Mouse (Mus musculus) lung, adult 18-20 months (tissue): ENCODE results near the gene Dlk2.

Experiments used
- DNase-seq, 2 experiments: peaks; one replicate each; pipeline ENCODE4 v3.0.0; 2022; ENCODE audit warnings: mixed read lengths in 2 of 2

Gene Dlk2

DNA sequence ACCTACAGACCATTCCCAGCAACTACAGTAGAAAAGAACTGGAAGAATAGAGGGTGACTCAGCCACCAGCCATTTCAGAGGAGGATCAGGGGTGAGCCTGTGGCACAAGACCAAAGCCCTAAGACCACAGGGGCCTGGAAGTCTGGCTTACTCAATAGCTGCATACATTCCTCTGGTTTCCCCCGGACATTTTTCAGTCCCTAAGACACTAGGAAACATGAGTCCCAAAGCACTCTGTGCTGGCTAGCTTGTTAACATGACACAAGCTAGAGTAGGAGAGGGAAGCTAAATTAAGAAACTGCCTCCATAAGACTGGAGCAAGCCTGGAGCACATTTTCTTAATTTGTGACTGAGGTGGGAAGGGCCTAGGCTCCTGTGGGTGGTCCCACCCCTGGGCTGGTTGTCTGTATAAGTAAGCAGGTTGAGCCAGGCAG is 23.4 kb upstream of the Dlk2 start:
- no peak for DNase-seq

DNA sequence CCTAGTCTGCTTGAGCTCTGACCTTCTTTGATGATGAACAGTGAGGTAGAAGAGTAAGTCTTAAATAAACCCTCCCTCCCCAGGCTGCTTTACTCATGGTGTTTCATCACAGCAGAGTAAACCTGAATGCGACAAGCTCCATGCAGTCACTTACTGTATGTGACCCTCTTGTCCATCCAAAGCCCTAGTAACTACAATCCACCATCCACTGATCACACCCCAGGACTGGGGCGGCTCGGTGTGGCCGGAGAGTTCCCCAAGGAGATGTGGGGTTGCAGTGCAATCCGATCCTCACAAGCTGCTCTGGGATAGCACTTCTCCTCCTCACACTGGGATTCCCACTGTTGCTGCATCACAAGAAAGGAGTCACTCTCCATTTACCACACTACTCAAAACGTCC is 22.8 kb upstream of the Dlk2 start:
- DNase-seq: no peak

DNA sequence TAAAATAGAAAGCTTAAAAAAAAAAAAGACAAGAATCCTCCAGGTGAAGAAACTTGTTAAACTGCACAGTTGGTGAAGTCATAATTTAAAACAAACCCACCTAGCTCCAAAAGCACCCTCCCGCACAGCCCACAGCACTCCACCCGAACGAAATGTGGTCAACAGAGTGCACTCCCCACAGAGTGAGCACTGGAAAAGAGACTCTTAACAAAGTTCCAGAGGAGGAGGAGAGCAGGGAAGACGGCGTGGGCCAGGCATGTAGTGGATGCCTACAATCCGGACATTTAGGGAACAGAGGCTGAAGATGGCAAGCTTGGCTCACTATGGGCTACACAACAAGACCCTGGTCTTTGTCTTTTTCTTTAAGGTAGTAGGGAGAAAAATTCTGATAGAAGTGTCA is 22.2 kb upstream of the Dlk2 start:
- no peak for DNase-seq

GRCm38 (mm10) chr17:46275506-46275905 is 21.7 kb upstream of the Dlk2 start:
- DNase-seq: no peak

- DNase-seq: no peak
Measured at GRCm38 (mm10) chr17:46277586-46277985, 19.6 kb upstream of the Dlk2 start.

- DNase-seq: no peak
Measured at GRCm38 (mm10) chr17:46278011-46278765, 19.0 kb upstream of the Dlk2 start.

- peak; percentile 82 to 88 for DNase-seq
Measured at GRCm38 (mm10) chr17:46282483-46283123, 14.6 kb upstream of the Dlk2 start, which contains the start of gene Tjap1. Tjap1 (minus strand) TSS chr17:46283026.

DNA sequence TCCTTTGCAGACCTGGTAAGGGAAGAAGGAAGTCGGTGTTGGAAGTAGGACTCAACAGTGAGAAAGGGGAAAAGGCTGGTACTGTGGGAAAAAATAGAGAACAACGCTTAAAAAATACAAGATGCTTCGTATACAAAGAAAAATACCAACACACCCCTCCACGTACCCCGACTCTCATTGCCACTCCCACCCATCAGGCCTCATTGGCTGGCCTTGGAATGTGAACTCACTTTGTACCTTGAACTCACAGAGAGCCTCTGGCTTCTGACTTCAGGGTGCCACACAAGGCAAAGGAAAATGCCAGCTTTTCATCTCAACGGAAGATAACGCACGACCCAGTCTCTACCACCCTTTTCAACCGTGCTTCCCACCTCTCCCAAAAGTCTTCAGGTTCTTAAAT is 14.1 kb upstream of the Dlk2 start:
- DNase-seq: no peak

DNA sequence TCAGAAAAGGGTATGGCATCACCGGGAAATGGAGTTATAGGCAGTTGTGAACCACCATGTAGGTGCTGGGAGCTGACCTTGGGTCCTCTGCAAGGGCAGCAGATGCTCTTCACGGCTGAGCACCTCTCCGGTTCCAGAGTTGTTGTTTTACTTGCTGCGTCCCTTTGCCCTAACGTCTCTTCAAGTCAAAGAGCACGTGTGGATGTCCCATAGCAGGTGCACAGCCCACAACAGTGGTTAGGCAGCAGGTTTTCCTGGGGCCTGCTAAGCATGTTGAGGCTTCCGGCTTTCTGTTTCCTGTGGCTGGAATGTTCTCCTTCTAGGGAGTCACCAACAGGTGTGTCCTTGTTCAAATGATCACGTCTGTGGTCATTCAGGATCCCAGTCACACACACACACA is 13.3 kb upstream of the Dlk2 start:
- DNase-seq: no peak

DNA sequence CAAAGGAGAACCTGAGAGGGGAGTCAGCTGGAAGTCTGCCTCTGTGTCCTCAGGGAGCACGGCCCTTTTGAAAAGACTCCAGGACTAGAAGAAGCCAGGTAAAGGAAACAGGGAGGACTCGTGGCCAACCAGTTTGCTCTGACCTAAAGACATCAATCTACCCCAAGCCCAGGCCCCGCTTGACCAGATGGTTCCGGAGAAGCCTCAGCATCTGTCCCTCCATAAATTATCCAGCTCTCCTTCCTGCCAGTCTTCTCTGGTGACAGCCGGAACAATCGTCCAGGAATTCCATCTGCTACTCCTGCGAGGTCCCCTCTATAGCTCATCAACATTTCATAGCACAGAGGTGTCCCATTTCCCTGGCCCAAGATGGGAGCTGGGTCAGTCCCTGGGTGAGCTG is 12.6 kb upstream of the Dlk2 start:
- DNase-seq: no peak

GRCm38 (mm10) chr17:46285407-46285806 is 11.8 kb upstream of the Dlk2 start:
- DNase-seq: no peak

- peak in 1 of 2 experiments; percentile 39 for DNase-seq
Measured at GRCm38 (mm10) chr17:46287678-46288095, 9.5 kb upstream of the Dlk2 start.

GRCm38 (mm10) chr17:46296601-46297000 is 620 bp upstream of the Dlk2 start:
- DNase-seq: no peak

GRCm38 (mm10) chr17:46297028-46297363 is 225 bp upstream of the Dlk2 start:
- no peak for DNase-seq

DNA sequence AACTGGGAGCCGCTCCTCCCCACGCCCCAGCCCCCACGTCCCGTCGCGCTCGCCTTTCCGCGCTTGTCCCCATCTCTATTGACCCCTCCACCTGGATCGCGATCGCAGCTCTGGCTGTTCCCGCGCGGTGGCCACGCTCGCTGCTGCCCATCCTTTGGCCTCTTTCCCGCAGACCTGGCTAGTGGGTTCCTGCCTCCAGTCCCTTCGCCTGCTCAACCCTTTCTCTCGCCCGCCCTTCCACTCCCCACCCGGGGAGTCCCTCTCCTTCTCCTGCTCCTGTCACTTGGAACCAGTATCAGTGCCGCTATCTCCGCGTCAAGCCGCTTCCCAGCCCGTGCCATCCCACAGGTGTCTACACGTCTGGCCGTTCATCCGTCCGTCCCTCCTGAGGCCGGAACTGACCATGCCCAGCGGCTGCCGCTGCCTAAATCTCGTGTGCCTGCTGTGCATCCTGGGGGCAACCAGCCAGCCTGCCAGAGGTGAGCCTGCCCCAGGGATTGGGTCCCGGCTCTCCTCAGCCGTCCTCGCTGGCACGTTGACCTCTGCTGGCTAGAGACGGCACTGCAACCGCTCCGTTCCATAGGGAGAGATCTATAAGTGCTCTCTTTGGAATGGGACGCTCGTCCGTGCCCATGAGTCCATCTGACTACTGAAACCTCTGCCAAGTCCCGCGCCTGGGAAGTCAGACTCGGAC is 1.1 kb downstream of the Dlk2 start:
- peak; percentile 82 to 85 for DNase-seq

DNA sequence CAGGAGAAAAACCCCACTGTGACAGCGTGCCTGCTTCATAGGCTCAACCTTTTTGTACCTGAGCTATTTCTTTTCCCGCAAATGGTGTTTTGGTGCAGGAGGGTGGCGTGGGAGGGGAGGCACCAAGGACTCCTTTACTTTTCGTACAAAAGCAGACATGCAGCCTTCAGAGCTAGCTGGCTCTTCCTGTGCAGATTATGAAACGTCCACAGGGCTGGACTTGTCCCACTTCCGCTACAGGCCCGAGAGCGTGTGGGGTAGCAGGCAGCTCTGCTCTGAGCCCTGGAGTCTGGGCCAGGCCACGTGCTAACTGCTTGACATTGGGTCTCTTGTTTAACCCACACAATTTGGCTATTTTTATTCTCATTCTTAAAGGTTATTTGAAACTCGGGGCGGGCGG is 4.7 kb downstream of the Dlk2 start:
- no peak for DNase-seq

GRCm38 (mm10) chr17:46304184-46304583 is 7.0 kb downstream of the Dlk2 start:
- DNase-seq: no peak

- no peak for DNase-seq
Measured at GRCm38 (mm10) chr17:46306956-46307355, 9.7 kb downstream of the Dlk2 start.

DNA sequence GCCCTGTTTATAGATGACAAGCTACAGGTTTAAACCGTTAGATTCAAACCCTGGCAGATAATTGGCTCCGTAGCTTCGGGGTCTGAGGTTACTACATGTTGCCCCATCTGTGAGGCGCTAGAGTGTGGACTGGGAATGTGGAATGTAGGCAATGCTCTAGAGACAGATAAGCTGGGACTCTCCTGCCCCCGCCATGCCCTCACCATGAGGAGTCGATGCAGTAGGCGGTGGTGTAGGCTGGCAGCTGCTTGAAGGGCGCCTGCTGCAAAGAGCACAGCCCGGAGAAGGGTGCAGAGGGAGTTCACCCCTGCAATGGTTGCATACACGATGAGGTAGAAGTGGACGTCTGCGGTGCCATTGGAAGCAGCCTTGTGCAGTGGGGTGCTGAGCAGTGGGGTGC is 12.6 kb downstream of the Dlk2 start:
- no peak for DNase-seq

DNA sequence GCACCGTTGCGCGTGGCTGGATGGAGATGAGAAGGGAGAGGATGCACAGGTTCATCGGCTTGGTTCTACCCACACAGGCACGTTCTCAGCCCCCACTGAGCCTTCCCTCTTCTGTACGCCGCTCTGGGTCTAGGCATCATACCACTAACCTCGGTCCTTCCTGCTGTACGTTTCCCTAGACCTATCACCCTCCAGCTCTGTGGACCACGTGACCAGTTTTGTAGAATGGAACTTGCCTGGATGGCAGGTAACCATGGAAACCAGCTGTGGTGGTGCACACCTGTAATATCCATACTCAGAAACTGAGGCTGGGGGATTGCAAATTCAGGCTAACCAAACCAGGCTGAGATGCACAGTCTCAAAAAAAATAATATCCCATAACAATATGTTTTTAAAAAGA is 13.3 kb downstream of the Dlk2 start:
- DNase-seq: no peak

DNA sequence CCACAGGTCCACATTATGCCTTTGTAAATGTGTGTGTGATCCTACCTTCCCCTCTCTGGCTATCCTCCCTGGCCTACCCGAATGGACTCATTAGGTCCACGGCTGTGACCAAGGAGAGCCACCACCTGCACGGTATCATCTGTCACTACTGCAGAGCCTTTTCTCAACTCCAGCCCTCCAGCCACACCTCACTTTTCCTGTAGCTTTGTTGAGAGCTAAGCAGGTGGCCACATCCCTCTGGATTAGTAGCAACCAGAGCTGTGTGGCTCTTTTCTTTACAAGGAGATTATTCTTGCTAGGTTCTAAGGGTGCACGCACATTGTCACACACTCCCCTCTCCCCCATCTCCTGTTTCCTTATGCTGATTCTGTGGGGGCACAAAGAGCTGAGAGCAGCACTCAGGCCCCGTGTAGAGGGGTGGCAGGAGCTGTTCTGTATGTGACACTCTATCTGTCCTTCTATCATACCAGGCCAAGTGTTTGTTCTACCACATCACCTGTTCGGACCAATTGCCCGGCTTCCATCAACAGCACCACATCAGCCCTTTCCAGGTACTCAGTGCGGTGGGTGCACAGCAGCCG is 16.0 kb downstream of the Dlk2 start:
- DNase-seq: no peak

DNA sequence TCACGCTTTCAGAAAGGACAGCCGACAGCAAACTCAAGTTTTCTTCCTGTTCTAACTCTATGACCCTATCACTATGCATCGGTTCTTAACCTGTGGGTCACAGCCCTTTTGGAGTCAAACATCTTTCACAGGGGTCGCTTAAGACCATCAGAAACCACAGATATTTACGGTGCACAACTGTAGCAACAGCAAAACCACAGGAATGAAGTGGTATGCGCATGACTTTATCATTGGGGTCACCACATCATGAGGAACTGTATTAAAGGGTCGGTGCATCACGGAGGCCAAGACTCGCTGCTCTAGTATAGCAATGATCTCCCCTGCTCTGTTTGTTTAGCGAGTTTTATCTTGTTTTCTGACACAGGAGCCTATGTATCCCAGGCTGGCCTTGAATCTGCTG is 18.6 kb downstream of the Dlk2 start:
- DNase-seq: no peak

GRCm38 (mm10) chr17:46320492-46320891 is 23.3 kb downstream of the Dlk2 start:
- no peak for DNase-seq
